Mouse (Mus musculus) colon, adult 2 months (tissue): ENCODE results near the gene Gm9844. TPM values are rescaled to one million over a fixed set of nuclear protein-coding genes. Genes with fewer than 3 reads are reported as not detected.

Experiments
- polyA plus RNA-seq: library from polyadenylated mRNA; depleted of rRNA; stranded (reverse); fragments of >200 nt; gene quantifications from 2 replicates; pipeline ENCODE4 v1.2.3, GENCODE M21; 2012; rRNA removed

Gene Gm9844
- polyA plus RNA-seq = 3.0 and 3.1 TPM in 2 replicates

DNA sequence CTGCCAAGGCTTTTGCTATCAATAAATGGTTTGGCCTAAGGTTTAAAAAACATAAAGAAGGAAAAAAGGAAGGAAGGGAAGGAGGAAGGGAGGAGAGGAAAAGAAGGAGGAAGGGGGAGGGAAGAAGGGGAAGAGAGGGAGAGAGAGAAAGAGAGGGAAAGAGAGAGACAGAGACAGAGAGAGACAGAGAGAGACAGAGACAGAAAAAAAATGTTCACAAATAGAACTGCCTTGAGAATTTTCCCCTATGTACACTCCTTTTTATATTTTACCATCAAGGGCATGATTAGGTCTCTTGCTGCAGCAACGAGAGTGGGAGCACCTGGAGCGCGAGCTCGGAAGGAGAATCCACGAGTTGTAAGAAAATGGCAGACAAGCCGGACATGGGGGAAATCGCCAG lies at the start of gene Gm9844:
Gene Gm9844 (plus strand): TSS at position 301 of the 400 bp plus-strand sequence.

GRCm38 (mm10) chr7:24869532-24870165 lies 7.6 kb downstream of the Gm9844 start, which contains the start of the genes Lypd4 and Dmrtc2:
Lypd4 (minus strand) TSS chr7:24869941.
Dmrtc2 (plus strand) TSS chr7:24870057.

DNA sequence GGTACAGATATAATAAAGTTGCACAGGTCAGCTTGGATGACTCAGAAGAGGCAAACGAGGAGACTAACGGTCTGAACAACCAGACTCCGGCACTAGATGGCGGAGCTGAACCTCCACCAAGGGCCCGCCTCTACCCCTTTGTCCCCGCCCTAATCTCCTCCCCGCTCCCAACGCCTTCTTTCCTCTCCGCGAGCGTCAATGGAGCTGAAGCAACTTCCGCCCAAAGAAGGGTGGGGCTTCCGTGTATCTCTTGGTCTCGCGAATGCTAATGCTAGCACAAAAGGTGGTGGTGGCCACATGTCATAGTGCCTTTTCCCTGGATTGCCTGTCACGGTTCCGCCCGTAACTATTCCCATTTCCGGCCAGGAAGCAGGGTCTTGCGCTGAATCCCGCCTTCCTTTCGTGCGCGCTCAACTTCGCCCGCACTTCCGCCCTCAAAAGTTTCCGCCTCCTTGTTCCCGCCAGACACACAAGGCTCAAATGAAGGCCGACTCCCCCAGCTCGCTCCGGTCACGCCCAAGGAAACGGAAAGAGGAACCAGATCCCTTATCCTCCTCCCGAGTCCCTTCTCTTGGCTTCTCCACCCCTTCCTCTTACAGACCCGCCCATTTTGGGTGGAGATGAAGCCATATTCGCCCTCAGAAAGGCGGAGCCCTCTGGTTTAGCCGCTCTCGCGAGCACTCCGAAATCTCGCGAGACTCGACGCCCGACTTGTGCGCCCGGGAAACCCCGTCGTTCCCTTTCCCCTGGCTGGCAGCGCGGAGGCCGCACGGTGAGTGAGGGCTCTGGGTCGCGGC lies 22.1 kb downstream of the Gm9844 start, which contains the start of gene Rps19:
Gene Rps19 (plus strand): TSS at position 476 of the 797 bp plus-strand sequence.

DNA sequence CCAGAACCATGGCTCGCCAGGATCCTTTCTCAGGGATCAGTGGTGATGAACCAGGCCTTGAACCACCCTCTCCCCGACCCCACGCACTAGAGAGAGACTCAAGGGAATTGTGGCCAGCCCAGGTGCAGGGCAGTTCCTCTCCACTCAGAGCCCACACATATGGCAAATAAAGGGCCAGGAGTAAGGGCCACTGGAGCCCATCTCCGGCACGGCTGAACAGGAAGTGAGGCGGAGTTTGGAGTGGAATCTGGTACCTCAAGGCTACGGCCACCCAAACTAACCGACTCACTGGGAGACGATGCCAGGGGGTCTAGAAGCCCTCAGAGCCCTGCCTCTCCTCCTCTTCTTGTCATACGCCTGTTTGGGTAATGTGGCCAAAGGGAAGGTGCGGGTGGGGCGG lies 35.2 kb downstream of the Gm9844 start, which contains the start of gene Cd79a:
Gene Cd79a (plus strand): TSS at position 158 of the 400 bp plus-strand sequence.

GRCm38 (mm10) chr7:24902630-24903443 lies 40.8 kb downstream of the Gm9844 start, which contains the start of gene Arhgef1:
Arhgef1 (plus strand) TSS chr7:24902912.

Other genes with a start within 250 kb of the Gm9844 start
- gene Lypd3, start 225.7 kb upstream of the Gm9844 start, polyA plus RNA-seq = 0.17 TPM in 1 of 2 replicates, not detected in the other
- gene Tex101, start 185.5 kb upstream of the Gm9844 start, polyA plus RNA-seq = not detected in 2 replicates
- not detected in 2 replicates for gene BC049730, start 153.0 kb upstream of the Gm9844 start, polyA plus RNA-seq
- gene Gm4763, start 135.3 kb upstream of the Gm9844 start, polyA plus RNA-seq = not detected in 2 replicates
- 106 and 208 TPM in 2 replicates for gene Cd177, start 101.9 kb upstream of the Gm9844 start, polyA plus RNA-seq
- gene Ceacam10, start 85.0 kb upstream of the Gm9844 start, polyA plus RNA-seq = 37.8 and 48.8 TPM in 2 replicates
- not detected in 2 replicates for gene Lypd4, start 7.7 kb downstream of the Gm9844 start, polyA plus RNA-seq
- gene Dmrtc2, start 7.8 kb downstream of the Gm9844 start, polyA plus RNA-seq = not detected in 2 replicates
- gene Rps19, start 22.2 kb downstream of the Gm9844 start, polyA plus RNA-seq = 434 and 588 TPM in 2 replicates
- gene Cd79a, start 35.2 kb downstream of the Gm9844 start, polyA plus RNA-seq = 27.2 and 28.2 TPM in 2 replicates
- gene Arhgef1, start 40.7 kb downstream of the Gm9844 start, polyA plus RNA-seq = 160 and 169 TPM in 2 replicates
- not detected in 2 replicates for gene Gm4881, start 82.3 kb downstream of the Gm9844 start, polyA plus RNA-seq
- gene Rabac1, start 110.5 kb downstream of the Gm9844 start, polyA plus RNA-seq = 374 and 519 TPM in 2 replicates
- gene Atp1a3, start 143.7 kb downstream of the Gm9844 start, polyA plus RNA-seq = 1.3 and 1.8 TPM in 2 replicates
- 30.4 and 31.0 TPM in 2 replicates for gene Grik5, start 210.1 kb downstream of the Gm9844 start, polyA plus RNA-seq
- 45.3 and 46.0 TPM in 2 replicates for gene Zfp574, start 210.4 kb downstream of the Gm9844 start, polyA plus RNA-seq